Comparison of ENCODE assay signal across 42 mouse cellular contexts in genomic region chr13:119792791-119793404, GRCm38 (mm10). TPM values are rescaled to one million over a fixed set of nuclear protein-coding genes. Genes with fewer than 3 reads are reported as not detected.
DNase-seq lines count a peak whose midpoint lies in the region; ATAC-seq and TF ChIP-seq lines count a peak whose summit lies in the region.
"Had no signal": no experiment of that assay in that cellular context is flagged by ENCODE, and none has a peak within 500 bp of the region (broad histone marks: within the 10 kb centered on the region; RNA-seq: fewer than 3 reads in every experiment).

No protein-coding gene starts in this region.

- no peak for ATAC-seq in lung, embryonic 14.5 days (ENCODE audit: insufficient read depth)
- ATAC-seq: forebrain, embryonic 14.5 days; hindbrain, embryonic 16.5 days; intestine, embryonic 16.5 days; Patski had no signal

- no peak for TF ChIP-seq POLR2A in lung, adult 2 months (IDR thresholded peaks at IDR 0.05; ENCODE audit: borderline replicate concordance, extremely low read depth, low read depth, low read length)

- no peaks in the 10 kb centered on the region for H3K4me1 ChIP-seq in lung, embryonic 14.5 days (ENCODE audit: insufficient read depth)
- peaks cover 9% of the 10 kb centered on the region for H3K4me1 ChIP-seq in lung, adult 2 months (ENCODE audit: control insufficient read depth, insufficient read depth, low read length)

- no peak for TF ChIP-seq CTCF in lung, embryonic 14.5 days (IDR thresholded peaks at IDR 0.05; ENCODE audit: low read depth)
- TF ChIP-seq CTCF in lung, adult 2 months (IDR thresholded peaks at IDR 0.05; ENCODE audit: insufficient read depth, low read length), result no peak

- H3K4me3 ChIP-seq in lung, embryonic 14.5 days (ENCODE audit: low read depth, low read length), result no peak overlapping the region
- no peak overlapping the region for H3K4me3 ChIP-seq in lung, adult 2 months (replicated peaks; ENCODE audit: extremely low read depth, low read depth, low read length)
- H3K4me3 ChIP-seq: embryonic facial prominence, embryonic 12.5 days; heart, adult 2 months; layer of hippocampus, adult 2 months; limb, embryonic 13.5 days; megakaryocyte, embryonic 14.5 days; midbrain, embryonic 12.5 days; myocyte had no signal

- no peak overlapping the region for H3K4me2 ChIP-seq in lung, embryonic 14.5 days
- H3K4me2 ChIP-seq: embryonic facial prominence, embryonic 12.5 days had no signal

- 51% methylated on average over 5 of the region's 5 CpGs for WGBS in lung, embryonic 14.5 days
- 44% methylated on average over 5 of the region's 5 CpGs for WGBS in lung, adult 2 months

- peak; percentile 68 for DNase-seq in heart, adult 11 months
- no peak for DNase-seq in heart, postnatal 10 days
- peak; percentile 80 for DNase-seq in lung, embryonic 14.5 days
- no peak for DNase-seq in lung, adult 2 months
- peak; percentile 7 for DNase-seq in lung, postnatal 36 days
- no peak for DNase-seq in urinary bladder, postnatal 4 days (ENCODE audit: low spot score in 2 of 2)
- DNase-seq in left cerebral cortex, adult 11 months (ENCODE audit: low spot score), result no peak
- DNase-seq: adrenal gland, postnatal 14 days; cerebellum, adult 11-12 months; cerebellum, adult 9-11 months; embryo, embryonic 11 days; gastrocnemius, postnatal 25 days; heart, adult 2 months; kidney, adult 8-10 months; kidney, postnatal 14 days; retina, postnatal 1 day; right cerebral cortex, postnatal 14 days had no signal

- intact Hi-C loops in heart, postnatal 10 days (cut with DNase I), result loop anchor here (5.0 kb wide), 1 partner anchor 101 kb away; the partner anchor contains the start of gene Hmgcs1

- no peak overlapping the region; the same call in 1 of the 2 replicates for H3K27ac ChIP-seq in lung, embryonic 14.5 days (ENCODE audit: low read depth)
- H3K27ac ChIP-seq: embryonic facial prominence, embryonic 12.5 days; heart, adult 2 months; layer of hippocampus, adult 2 months; limb, embryonic 13.5 days; midbrain, embryonic 12.5 days; neural tube, embryonic 13.5 days had no signal

- no peaks in the 10 kb centered on the region for H3K9me3 ChIP-seq in lung, embryonic 14.5 days (ENCODE audit: low read depth, low read length)
- H3K9me3 ChIP-seq: embryonic facial prominence, embryonic 12.5 days; heart, embryonic 13.5 days; limb, embryonic 13.5 days; megakaryocyte, embryonic 14.5 days; midbrain, embryonic 12.5 days; neural tube, embryonic 13.5 days had no signal

- H3K27me3 ChIP-seq in lung, embryonic 14.5 days (ENCODE audit: insufficient read depth, low read length), result no peaks in the 10 kb centered on the region
- H3K27me3 ChIP-seq: embryonic facial prominence, embryonic 12.5 days; heart, embryonic 13.5 days; limb, embryonic 13.5 days; megakaryocyte, embryonic 14.5 days; midbrain, embryonic 12.5 days; neural tube, embryonic 13.5 days; Patski had no signal

- H3K9ac ChIP-seq in lung, embryonic 14.5 days, result no peak overlapping the region
- H3K9ac ChIP-seq: embryonic facial prominence, embryonic 12.5 days; limb, embryonic 13.5 days; midbrain, embryonic 12.5 days; neural tube, embryonic 13.5 days had no signal

- peaks cover 12% of the 10 kb centered on the region for H3K36me3 ChIP-seq in lung, embryonic 14.5 days (ENCODE audit: insufficient read depth)

RNA-seq across cellular contexts. Expression of gene Zfp131, which starts 2.2 kb away (rescaled TPM):
- total RNA-seq in heart, postnatal 10 days (2021), result 10 to 100 TPM; 26.1 to 26.5 TPM
- polyA plus RNA-seq in lung, embryonic 14.5 days (2014; fragmentation: Nextera tagmentation; extraction: Ambion mirVana), result 43.8 and 46.4 TPM in 2 replicates
- polyA plus RNA-seq in lung, adult 2 months (2012; rRNA removed), result 6.5 and 11.2 TPM in 2 replicates

RNA-seq across cellular contexts. Expression of gene AF067063, which starts 37.1 kb away (rescaled TPM):
- total RNA-seq in heart, postnatal 10 days (2021), result not detected
- not detected in 2 replicates for polyA plus RNA-seq in lung, embryonic 14.5 days (2014; fragmentation: Nextera tagmentation; extraction: Ambion mirVana)
- polyA plus RNA-seq in lung, adult 2 months (2012; rRNA removed), result not detected in 2 replicates
- total RNA-seq: adrenal gland, postnatal 14 days; gastrocnemius, adult 18-20 months; gastrocnemius, postnatal 25 days; heart, adult 2 months; heart, postnatal 25 days; layer of hippocampus, adult 2 months; layer of hippocampus, postnatal 14 days; left cerebral cortex, adult 8-10 months; left cerebral cortex, postnatal 36 days; MEL; midbrain, postnatal 0 days had no signal
- polyA plus RNA-seq: embryonic facial prominence, embryonic 12.5 days; forebrain, embryonic 14.5 days; heart, adult 2 months; heart, embryonic 13.5 days; hindbrain, embryonic 11.5 days; hindbrain, embryonic 16.5 days; intestine, embryonic 16.5 days; limb, embryonic 13.5 days; liver, embryonic 11.5 days; liver, embryonic 16.5 days; midbrain, embryonic 12.5 days; midbrain, postnatal 0 days; myocyte; Patski; small intestine, adult 2 months; stomach, embryonic 14.5 days had no signal

RNA-seq across cellular contexts. Expression of gene Nim1k, which starts 37.2 kb away (rescaled TPM):
- 1 to 10 TPM in 1 of 2 experiments, under 1 TPM in 1; 0.86 to 1.2 TPM for total RNA-seq in heart, postnatal 10 days (2021)
- polyA plus RNA-seq in lung, embryonic 14.5 days (2014; fragmentation: Nextera tagmentation; extraction: Ambion mirVana), result 0.91 and 0.93 TPM in 2 replicates
- 0.62 and 0.68 TPM in 2 replicates for polyA plus RNA-seq in lung, adult 2 months (2012; rRNA removed)
- total RNA-seq: MEL had no signal

RNA-seq across cellular contexts. Expression of gene D13Ertd608e, which starts 42.9 kb away (rescaled TPM):
- total RNA-seq in heart, postnatal 10 days (2021), result not detected
- polyA plus RNA-seq in lung, embryonic 14.5 days (2014; fragmentation: Nextera tagmentation; extraction: Ambion mirVana), result not detected in 2 replicates
- 0.34 TPM in 1 of 2 replicates, not detected in the other for polyA plus RNA-seq in lung, adult 2 months (2012; rRNA removed)
- total RNA-seq: adrenal gland, postnatal 14 days; gastrocnemius, adult 18-20 months; gastrocnemius, postnatal 25 days; heart, adult 2 months; heart, postnatal 25 days; layer of hippocampus, adult 2 months; layer of hippocampus, postnatal 14 days; left cerebral cortex, postnatal 36 days; MEL; midbrain, postnatal 0 days had no signal
- polyA plus RNA-seq: embryonic facial prominence, embryonic 12.5 days; forebrain, embryonic 14.5 days; heart, adult 2 months; heart, embryonic 13.5 days; hindbrain, embryonic 11.5 days; hindbrain, embryonic 16.5 days; intestine, embryonic 16.5 days; limb, embryonic 13.5 days; liver, embryonic 11.5 days; liver, embryonic 16.5 days; midbrain, embryonic 12.5 days; midbrain, postnatal 0 days; myocyte; neural tube, embryonic 13.5 days; Patski; small intestine, adult 2 months; stomach, embryonic 14.5 days; testis, adult 2 months had no signal

Comparison
In these comparisons a context has a peak if more than half of its experiments do, and no peak if none do; other contexts are left out.
1. DNase-seq: peak in heart, adult 11 months (single experiment), lung, embryonic 14.5 days (single experiment) and lung, postnatal 36 days (single experiment); none in heart, postnatal 10 days (0 of 2), lung, adult 2 months (single experiment), urinary bladder, postnatal 4 days (0 of 2) and left cerebral cortex, adult 11 months (single experiment).